Mouse (Mus musculus) erythroblast, embryonic 14.5 days (primary cell): ENCODE measurements around the gene Dagla. TPM values are rescaled to one million over a fixed set of nuclear protein-coding genes. Genes with fewer than 3 reads are reported as not detected.

Experiments used
- H3K27me3 ChIP-seq: 2 replicates; pipeline ENCODE4 v1.6.1; 2012; ENCODE audit warnings: inconsistent platforms; ENCODE audit not compliant: control insufficient read depth
- H3K36me3 ChIP-seq: 2 replicates; pipeline ENCODE4 v1.6.1; 2012; ENCODE audit warnings: mild to moderate bottlenecking, inconsistent platforms; ENCODE audit not compliant: control insufficient read depth
- H3K4me1 ChIP-seq: 2 replicates; pipeline ENCODE4 v1.6.1; 2012; ENCODE audit warnings: inconsistent platforms; ENCODE audit not compliant: control insufficient read depth
- H3K4me3 ChIP-seq: replicated peaks from 2 replicates; pipeline ENCODE3; 2012; ENCODE audit warnings: moderate library complexity, mild to moderate bottlenecking, inconsistent platforms
- H3K9me3 ChIP-seq: 2 replicates; pipeline ENCODE4 v1.6.1; 2012; ENCODE audit warnings: low read length, inconsistent platforms, mixed read lengths; ENCODE audit not compliant: control insufficient read depth
- GATA1 ChIP-seq: IDR thresholded peaks from 2 replicates; pipeline ENCODE4 v1.6.1; 2012; ENCODE audit warnings: low read length, inconsistent platforms, mixed read lengths
- TAL1 ChIP-seq: IDR thresholded peaks from 3 replicates; pipeline ENCODE4 v1.6.1; 2012; ENCODE audit warnings: low read length, inconsistent platforms, mixed read lengths
- polyA plus RNA-seq: library from polyadenylated mRNA; stranded (reverse); fragments of >175 nt; gene quantifications from 2 replicates; pipeline ENCODE4 v1.2.3, GENCODE M21; 2012

Gene Dagla
- polyA plus RNA-seq, 1 experiment = 0.01 TPM

DNA sequence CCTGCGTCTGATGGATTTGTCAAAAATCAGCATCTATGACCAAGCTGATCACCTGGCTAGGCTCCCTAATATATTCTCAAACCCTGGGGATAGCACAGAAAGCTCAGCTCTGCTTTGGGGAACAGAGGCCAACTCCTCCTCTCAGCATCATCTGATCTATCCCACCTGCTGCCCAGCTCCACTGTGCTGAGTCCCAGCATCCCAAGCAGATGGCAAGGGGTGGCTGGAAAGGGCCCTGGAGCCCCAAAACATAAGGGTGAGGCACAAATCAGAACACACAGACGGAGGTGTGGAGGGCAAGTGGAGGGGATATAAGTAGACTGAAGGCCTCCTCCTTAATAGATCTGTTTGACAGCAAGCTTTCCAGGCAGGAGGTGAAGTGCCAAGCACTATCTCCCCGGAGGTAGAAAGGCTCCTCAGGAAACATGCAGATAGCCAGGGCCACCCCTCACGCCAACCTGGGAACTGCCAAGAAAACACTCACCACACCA lies 2.8 kb downstream of the Dagla start:
- Histone ChIP-seq H3K36me3 (no peaks in the 10 kb centered on the region), H3K4me1 (peaks cover 9% of the 10 kb centered on the region), H3K27me3 (peaks cover 26% of the 10 kb centered on the region), H3K9me3 (no peaks in the 10 kb centered on the region), H3K4me3 (no peak overlapping the region)
- TF ChIP-seq TAL1 (no peak), GATA1 (no peak)

DNA sequence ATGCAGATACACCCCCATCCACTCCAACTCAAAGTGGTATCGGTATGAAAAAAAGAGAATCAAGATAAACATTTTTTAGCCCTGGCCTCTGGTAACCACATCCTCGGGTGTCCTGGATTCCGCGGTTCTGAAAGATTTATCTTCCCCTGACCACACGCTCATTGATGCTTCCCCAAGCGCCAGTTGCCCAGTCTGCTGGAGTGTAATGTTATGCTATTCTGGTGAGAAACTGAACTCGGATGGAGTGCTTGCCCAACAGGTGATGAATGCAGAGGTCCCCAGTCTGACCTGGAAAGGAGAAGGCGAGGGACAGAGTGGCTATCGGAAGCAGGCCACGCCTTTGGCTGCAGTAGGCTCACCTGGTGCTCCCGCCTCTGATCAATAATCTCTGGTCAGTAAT lies 3.4 kb downstream of the Dagla start:
- Histone ChIP-seq H3K36me3 (no peaks in the 10 kb centered on the region), H3K9me3 (no peaks in the 10 kb centered on the region), H3K4me1 (peaks cover 9% of the 10 kb centered on the region), H3K27me3 (peaks cover 26% of the 10 kb centered on the region), H3K4me3 (no peak overlapping the region)
- TF ChIP-seq TAL1 = no peak
- no peak for TF ChIP-seq GATA1

DNA sequence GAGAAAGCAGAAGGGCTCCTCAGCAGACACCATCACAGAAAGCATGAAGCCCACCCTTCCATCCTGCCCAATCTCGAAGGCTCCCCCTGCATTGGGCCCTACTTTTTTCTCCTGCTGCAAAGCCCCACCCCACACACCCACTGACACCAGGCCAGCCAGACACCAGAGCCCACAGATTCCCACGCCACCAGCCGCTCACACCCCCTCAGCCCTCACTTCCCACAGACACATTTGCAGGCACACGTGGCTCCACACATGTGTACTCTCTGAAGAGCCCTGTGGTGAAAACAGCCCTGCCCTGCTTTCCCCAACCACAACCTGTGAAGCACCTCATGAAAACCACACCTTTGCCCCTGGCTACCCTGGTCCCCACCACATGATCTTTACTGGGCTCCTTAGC lies 3.9 kb downstream of the Dagla start:
- Histone ChIP-seq H3K27me3 (peaks cover 26% of the 10 kb centered on the region), H3K4me3 (no peak overlapping the region), H3K4me1 (peaks cover 9% of the 10 kb centered on the region), H3K36me3 (no peaks in the 10 kb centered on the region), H3K9me3 (no peaks in the 10 kb centered on the region)
- TF ChIP-seq TAL1 = no peak
- TF ChIP-seq GATA1 = no peak

DNA sequence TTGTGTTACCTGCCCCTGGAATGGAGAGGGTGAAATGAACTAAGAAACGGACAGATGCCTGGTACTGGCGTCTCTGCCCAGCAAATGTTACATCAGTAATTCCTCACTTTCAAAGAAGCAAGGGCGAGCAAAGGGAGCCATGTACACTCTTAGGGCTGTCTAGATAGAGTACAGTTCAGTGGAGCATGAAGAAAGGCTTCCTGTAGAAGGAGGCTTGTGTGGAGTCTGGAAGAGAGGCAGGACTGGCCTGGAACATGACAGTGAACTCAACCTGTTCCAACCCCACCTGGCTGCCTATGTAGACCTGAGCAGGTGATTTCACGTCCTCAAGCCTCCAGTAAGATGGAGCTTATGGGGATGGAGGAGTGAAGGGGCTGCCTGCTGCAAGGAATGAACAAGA lies 6.4 kb downstream of the Dagla start:
- no peaks in the 10 kb centered on the region for H3K9me3 ChIP-seq
- no peaks in the 10 kb centered on the region for H3K4me1 ChIP-seq
- TF ChIP-seq TAL1 = no peak
- no peak for TF ChIP-seq GATA1
- H3K4me3 ChIP-seq = no peak overlapping the region
- H3K36me3 ChIP-seq = no peaks in the 10 kb centered on the region
- H3K27me3 ChIP-seq = peaks cover 10% of the 10 kb centered on the region

DNA sequence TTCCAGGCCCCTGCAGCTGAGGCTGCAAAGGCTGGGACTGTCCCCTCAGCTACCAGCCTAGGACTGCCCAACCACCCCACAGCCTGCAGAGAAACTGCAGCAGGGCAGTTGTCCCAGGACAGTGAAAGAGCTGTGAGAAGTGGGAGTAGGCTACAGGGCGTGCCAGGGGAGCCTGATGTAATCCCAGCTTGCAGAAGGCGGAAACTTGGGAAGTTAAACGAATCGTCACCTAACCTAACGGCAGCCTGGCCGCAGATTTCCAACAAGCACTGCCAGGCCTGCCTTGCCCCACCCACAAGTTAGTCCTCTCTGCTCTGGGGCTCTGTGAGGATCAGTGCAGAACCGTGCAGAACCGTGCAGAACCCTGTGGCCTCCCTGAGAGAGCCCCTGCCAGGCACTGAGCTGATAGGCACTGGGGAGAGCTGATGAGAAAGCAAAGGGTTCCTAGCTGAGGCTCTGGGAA lies 7.6 kb downstream of the Dagla start:
- no peaks in the 10 kb centered on the region for H3K36me3 ChIP-seq
- peaks cover 8% of the 10 kb centered on the region for H3K27me3 ChIP-seq
- no peaks in the 10 kb centered on the region for H3K9me3 ChIP-seq
- TF ChIP-seq TAL1 (no peak), GATA1 (no peak)
- no peaks in the 10 kb centered on the region for H3K4me1 ChIP-seq
- no peak overlapping the region for H3K4me3 ChIP-seq

DNA sequence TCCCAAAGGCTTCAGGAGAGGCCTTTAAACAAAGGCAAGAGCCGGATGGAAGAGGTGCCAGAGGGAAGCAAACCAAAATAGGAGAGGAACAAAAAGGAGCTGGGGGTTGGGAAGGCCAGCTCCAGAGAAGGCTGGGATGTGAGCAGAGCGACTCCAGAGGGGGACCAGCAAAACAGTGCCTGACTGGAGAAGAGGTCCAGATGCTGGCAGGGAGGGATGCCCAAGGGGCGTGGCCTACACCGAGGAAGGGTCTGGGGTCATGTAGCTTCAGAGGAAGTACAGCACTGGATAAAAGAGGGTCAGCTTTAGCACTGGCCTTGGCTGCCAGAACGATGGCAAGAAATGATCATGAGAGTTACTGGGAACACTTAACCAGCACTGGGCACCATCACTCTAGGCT lies 8.4 kb downstream of the Dagla start:
- TF ChIP-seq TAL1 = no peak
- TF ChIP-seq GATA1 = no peak
- peaks cover 8% of the 10 kb centered on the region for H3K27me3 ChIP-seq
- H3K4me1 ChIP-seq = no peaks in the 10 kb centered on the region
- no peak overlapping the region for H3K4me3 ChIP-seq
- H3K36me3 ChIP-seq = no peaks in the 10 kb centered on the region
- H3K9me3 ChIP-seq = no peaks in the 10 kb centered on the region

DNA sequence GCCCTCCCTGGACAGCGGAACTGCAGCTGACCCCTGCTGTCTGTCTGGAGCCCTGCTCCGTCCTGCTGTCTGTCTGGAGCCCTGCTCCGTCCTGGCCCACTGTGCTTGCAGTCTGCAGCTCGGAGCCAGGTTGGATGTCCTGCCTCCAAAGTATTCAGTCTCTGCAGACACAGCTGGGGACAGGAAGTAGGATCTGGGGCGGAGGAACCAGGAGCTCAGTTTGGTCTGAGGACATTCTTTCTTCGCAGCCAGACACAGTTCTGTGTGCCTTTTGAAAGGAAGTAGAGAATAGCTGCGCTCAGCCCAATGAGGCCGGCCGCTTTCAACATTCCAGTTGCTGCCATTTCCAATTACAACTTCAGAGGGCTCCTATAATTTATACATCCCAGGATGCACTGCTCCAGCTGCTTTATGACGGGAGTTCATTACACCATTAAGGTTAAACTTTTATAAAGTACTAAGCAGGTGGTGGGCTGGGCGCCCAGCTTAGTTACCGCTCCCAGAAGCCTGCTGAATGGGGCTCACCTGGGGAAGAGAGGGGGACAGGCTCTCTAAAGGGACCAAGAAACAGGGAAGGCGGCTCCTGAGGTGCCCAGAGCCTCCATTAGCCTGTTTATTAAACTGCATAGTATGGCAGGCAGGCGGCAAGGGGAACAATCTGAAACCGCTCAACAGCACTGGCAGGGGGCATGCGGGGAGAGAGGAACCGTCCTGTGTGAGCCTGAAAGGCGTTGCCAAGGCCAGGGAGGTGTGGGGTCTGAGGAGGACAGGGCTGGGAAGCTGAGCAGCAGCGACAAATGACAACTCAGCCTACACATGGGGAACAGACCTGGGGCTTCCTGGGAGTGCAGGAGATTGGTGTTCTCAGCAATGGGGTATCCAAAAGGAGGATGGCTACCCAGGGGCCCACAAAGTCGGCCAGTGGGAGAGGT lies 9.8 kb downstream of the Dagla start:
- Histone ChIP-seq H3K4me1 (no peaks in the 10 kb centered on the region), H3K36me3 (no peaks in the 10 kb centered on the region), H3K9me3 (no peaks in the 10 kb centered on the region), H3K4me3 (no peak overlapping the region), H3K27me3 (peaks cover 8% of the 10 kb centered on the region)
- TF ChIP-seq TAL1 (no peak), GATA1 (no peak)

DNA sequence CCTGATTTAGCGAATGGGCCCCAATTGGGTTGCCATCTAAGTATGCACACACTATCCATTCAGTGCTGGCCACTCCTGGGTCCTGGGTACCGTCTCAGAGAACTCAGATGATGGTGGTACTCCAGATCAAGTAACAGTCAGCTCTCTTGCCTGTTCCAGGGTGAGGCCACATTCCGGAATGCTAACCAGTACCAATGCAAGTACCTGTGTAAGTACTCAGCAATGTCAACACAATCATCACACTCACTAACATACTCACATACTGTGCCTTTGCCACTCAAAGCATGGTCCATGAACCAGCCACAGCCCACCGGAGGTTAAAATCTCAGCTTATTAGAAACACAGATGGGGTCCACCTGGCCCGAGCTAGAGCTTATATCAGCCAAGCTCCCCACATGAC lies 10.7 kb downstream of the Dagla start:
- Histone ChIP-seq H3K4me1 (no peaks in the 10 kb centered on the region; the same call in 1 of the 2 replicates), H3K4me3 (no peak overlapping the region), H3K9me3 (no peaks in the 10 kb centered on the region), H3K27me3 (peaks cover 8% of the 10 kb centered on the region), H3K36me3 (no peaks in the 10 kb centered on the region)
- TF ChIP-seq TAL1 (no peak), GATA1 (no peak)

DNA sequence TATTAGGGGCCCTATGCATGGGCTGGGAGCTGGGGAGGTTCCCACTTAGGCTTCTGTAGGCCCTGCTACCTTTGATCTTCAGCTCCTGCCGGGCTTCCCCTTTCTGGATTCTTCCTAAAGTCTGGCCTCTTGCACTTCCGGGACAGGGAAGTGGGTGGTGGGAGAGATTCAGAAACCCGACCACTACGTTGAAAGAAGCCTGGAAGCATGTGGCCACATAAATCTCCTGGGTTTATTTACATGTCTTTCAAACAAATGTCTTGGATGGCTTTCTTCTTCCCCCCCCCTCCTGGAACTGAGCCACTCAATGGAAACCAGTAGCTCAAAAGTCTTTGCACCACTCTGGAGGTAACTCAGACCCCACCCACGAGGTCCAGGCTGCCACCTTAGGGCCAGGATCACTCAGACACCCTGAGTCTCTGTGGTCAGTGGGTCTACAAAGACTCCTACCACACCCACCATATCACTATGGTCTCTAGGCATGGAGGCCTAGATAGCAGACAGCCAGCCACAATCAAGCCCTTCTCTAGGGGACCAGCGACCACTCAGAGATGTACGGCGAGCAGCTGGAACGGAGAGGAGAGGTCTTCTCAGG lies 12.7 kb downstream of the Dagla start:
- no peak for TF ChIP-seq GATA1
- TF ChIP-seq TAL1 = no peak
- Histone ChIP-seq H3K36me3 (no peaks in the 10 kb centered on the region), H3K27me3 (peaks cover 8% of the 10 kb centered on the region), H3K4me1 (no peaks in the 10 kb centered on the region; the same call in 1 of the 2 replicates), H3K4me3 (no peak overlapping the region), H3K9me3 (no peaks in the 10 kb centered on the region)
